Mouse (Mus musculus): ENCODE measurements around the gene Med11. TPM values are rescaled to one million over a fixed set of nuclear protein-coding genes. Genes with fewer than 3 reads are reported as not detected.

Med11 gene
- polyA plus RNA-seq, 1 experiment from 2014 or later, result 44.6 TPM

DNA sequence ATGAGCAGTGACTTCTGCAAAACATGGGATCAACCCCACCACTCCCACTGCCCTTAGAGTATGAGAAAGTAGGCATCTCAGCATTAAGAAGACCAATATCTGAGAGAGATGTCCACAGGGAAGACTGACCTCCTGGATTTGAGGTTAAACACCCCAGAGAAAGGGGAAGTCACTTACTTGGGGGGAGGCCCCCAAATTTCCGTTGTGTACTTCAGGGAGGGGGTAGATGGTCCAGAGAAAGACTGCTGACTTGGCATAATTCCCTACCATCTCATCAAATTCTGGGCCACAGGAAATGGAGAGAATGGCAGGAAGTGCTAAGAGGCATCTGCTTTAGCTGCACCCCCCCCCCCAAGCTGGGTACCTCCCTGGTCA is 18.2 kb upstream of the Med11 start:
- no peaks in the 10 kb centered on the region for H3K9me3 ChIP-seq (replicated peaks)
- peaks cover 32% of the 10 kb centered on the region for H3K36me3 ChIP-seq
- H3K27me3 ChIP-seq (ENCODE audit: low read depth, poor library complexity, severe bottlenecking), result no peaks in the 10 kb centered on the region
- no peak for DNase-seq (ENCODE audit: low spot score)
- 0 out of 2 replicates have a peak overlapping the region, but pooled peaks have one; percentile 38 for H3K27ac ChIP-seq (replicated peaks)
- H3K4me1 ChIP-seq, result peaks cover 46% of the 10 kb centered on the region
- WGBS, result 87% methylated on average over 1 of the region's 1 CpGs
- H3K4me3 ChIP-seq, result peak overlapping the region; percentile 88

- H3K27me3 ChIP-seq (ENCODE audit: low read depth, poor library complexity, severe bottlenecking), result no peaks in the 10 kb centered on the region
- 0 out of 2 replicates have a peak overlapping the region, but pooled peaks have one; percentile 38 for H3K27ac ChIP-seq (replicated peaks)
- no peak for DNase-seq (ENCODE audit: low spot score)
- 95% methylated on average over 3 of the region's 3 CpGs for WGBS
- H3K9me3 ChIP-seq (replicated peaks), result no peaks in the 10 kb centered on the region
- peaks cover 46% of the 10 kb centered on the region for H3K4me1 ChIP-seq
- H3K36me3 ChIP-seq, result peaks cover 36% of the 10 kb centered on the region
- peak overlapping the region; percentile 88 for H3K4me3 ChIP-seq
Observed at GRCm38 (mm10) chr11:70433951-70434350, 17.8 kb upstream of the Med11 start.

DNA sequence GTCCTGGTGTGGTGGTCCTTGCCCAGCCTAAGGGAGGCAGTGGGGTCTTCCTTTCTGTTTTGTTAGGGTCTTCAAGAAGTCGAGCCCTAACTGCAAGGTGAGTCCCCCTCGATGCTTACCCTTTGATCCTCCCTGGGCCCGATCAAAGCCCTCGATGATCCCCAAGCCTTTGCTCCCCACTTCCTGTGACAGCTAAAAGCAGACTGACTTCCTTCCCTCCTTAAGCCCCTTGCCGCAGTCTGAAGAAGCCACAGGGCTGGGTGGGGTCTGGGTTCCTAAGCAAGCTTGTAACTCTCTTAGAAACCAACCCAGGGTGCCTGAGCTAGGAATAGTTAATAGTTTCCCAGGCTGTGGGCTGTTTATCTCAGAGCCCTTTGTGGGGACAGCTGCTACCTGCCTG is 16.2 kb upstream of the Med11 start:
- Histone ChIP-seq H3K36me3 (peaks cover 52% of the 10 kb centered on the region), H3K4me1 (peaks cover 45% of the 10 kb centered on the region), H3K27ac (replicated peaks) (no peak overlapping the region), H3K4me3 (no peak overlapping the region), H3K9me3 (replicated peaks) (no peaks in the 10 kb centered on the region), H3K27me3 (ENCODE audit: low read depth, poor library complexity, severe bottlenecking) (no peaks in the 10 kb centered on the region)
- no peak for DNase-seq (ENCODE audit: low spot score)
- 81% methylated on average over 5 of the region's 5 CpGs for WGBS

GRCm38 (mm10) chr11:70437426-70437825 is 14.3 kb upstream of the Med11 start:
- H3K27me3 ChIP-seq (ENCODE audit: low read depth, poor library complexity, severe bottlenecking), result no peaks in the 10 kb centered on the region
- H3K9me3 ChIP-seq (replicated peaks), result no peaks in the 10 kb centered on the region
- H3K27ac ChIP-seq (replicated peaks), result no peak overlapping the region
- WGBS, result 85% methylated on average over 6 of the region's 6 CpGs
- H3K4me3 ChIP-seq, result no peak overlapping the region
- DNase-seq (ENCODE audit: low spot score), result no peak
- H3K36me3 ChIP-seq, result peaks cover 70% of the 10 kb centered on the region
- peaks cover 29% of the 10 kb centered on the region for H3K4me1 ChIP-seq

DNA sequence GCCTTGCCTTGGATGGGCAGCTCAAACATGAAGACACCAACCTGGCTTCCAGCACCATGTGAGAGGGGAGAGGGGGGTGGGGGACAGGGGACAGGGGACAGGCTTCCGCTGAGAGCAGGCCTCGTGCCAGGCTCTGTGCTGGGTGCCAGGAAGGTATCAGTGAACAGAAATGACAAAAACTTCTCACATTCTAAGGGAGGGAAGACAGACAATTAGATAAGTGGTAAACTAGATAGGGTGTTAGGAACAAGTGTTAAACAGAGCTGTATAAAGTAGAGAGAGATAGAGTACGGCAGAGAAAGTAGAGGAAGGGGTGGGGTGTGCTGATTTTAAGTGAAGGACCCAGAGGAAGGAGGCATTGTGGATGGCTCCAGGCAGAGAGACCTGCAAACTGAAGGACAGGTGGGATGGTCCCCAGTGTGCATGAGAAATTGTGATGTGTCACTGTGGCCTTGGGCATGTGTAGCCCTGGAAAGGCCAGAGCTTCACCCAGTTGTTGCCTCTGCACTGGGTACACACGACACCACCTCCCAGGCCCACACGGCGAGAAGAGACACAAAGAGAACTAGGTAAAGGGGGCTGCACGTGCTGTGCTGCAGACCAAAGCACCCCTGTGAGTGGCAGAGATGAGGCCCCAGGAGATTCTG is 12.9 kb upstream of the Med11 start:
- no peak overlapping the region for H3K27ac ChIP-seq (replicated peaks)
- H3K4me1 ChIP-seq, result peaks cover 16% of the 10 kb centered on the region
- H3K9me3 ChIP-seq (replicated peaks), result no peaks in the 10 kb centered on the region
- H3K4me3 ChIP-seq, result no peak overlapping the region
- DNase-seq (ENCODE audit: low spot score), result no peak
- H3K36me3 ChIP-seq, result peaks cover 72% of the 10 kb centered on the region
- no peaks in the 10 kb centered on the region for H3K27me3 ChIP-seq (ENCODE audit: low read depth, poor library complexity, severe bottlenecking)
- 93% methylated on average over 7 of the region's 7 CpGs for WGBS

DNA sequence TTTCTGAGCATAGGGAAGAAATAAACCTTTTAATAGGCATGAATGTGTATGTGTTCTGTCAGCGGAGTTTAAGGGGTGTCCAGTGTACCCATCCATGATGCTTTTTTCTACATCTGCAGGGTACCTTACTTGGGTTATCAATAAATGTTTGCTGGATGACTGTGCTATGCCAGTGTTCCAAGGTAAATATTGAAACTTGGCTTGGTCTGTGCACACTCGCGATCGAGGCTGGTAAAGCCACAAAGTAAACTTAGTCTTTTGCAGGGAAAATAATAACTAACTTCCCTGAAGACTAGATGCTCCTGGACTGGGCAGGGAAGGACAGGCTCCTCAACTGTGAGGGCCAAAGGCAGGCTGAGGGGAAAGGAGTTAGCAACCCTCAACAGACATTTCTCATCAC is 11.1 kb upstream of the Med11 start:
- Histone ChIP-seq H3K36me3 (peaks cover 69% of the 10 kb centered on the region), H3K9me3 (replicated peaks) (no peaks in the 10 kb centered on the region), H3K27ac (replicated peaks) (no peak overlapping the region), H3K27me3 (ENCODE audit: low read depth, poor library complexity, severe bottlenecking) (no peaks in the 10 kb centered on the region), H3K4me1 (no peaks in the 10 kb centered on the region), H3K4me3 (no peak overlapping the region)
- no peak for DNase-seq (ENCODE audit: low spot score)
- 94% methylated on average over 4 of the region's 4 CpGs for WGBS

DNA sequence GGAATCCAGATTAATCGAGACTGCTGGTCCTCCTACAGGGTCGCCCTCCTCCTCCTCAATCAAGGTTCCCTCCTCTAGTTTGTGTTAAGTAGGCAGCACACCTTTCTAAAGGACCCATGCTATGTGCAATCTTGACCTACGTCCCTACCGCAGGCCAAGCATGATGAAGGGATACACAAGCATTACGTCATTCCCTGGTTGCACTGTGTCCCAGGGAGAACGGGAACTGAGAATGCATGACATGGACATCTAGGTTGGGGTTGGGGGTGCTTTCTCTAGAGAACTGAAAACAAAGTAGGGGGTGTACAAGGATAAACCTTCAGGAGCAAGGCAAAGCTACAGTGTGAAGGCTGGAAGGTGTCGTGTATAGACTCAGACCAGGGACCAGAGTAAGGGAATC is 9.8 kb upstream of the Med11 start:
- no peak for DNase-seq (ENCODE audit: low spot score)
- WGBS, result 93% methylated on average over 7 of the region's 7 CpGs
- Histone ChIP-seq H3K9me3 (replicated peaks) (no peaks in the 10 kb centered on the region), H3K4me3 (no peak overlapping the region), H3K27ac (replicated peaks) (no peak overlapping the region), H3K36me3 (peaks cover 57% of the 10 kb centered on the region), H3K27me3 (ENCODE audit: low read depth, poor library complexity, severe bottlenecking) (no peaks in the 10 kb centered on the region), H3K4me1 (no peaks in the 10 kb centered on the region)

GRCm38 (mm10) chr11:70443964-70444363 is 7.8 kb upstream of the Med11 start:
- Histone ChIP-seq H3K4me3 (no peak overlapping the region), H3K27me3 (ENCODE audit: low read depth, poor library complexity, severe bottlenecking) (no peaks in the 10 kb centered on the region), H3K36me3 (peaks cover 36% of the 10 kb centered on the region), H3K9me3 (replicated peaks) (no peaks in the 10 kb centered on the region), H3K4me1 (no peaks in the 10 kb centered on the region), H3K27ac (replicated peaks) (no peak overlapping the region)
- DNase-seq (ENCODE audit: low spot score), result no peak
- WGBS, result 80% methylated on average over 3 of the region's 3 CpGs

GRCm38 (mm10) chr11:70444667-70445066 is 7.1 kb upstream of the Med11 start:
- DNase-seq (ENCODE audit: low spot score), result no peak
- Histone ChIP-seq H3K36me3 (peaks cover 29% of the 10 kb centered on the region), H3K4me1 (no peaks in the 10 kb centered on the region), H3K27ac (replicated peaks) (no peak overlapping the region), H3K9me3 (replicated peaks) (no peaks in the 10 kb centered on the region), H3K27me3 (ENCODE audit: low read depth, poor library complexity, severe bottlenecking) (no peaks in the 10 kb centered on the region), H3K4me3 (no peak overlapping the region)
- 77% methylated on average over 6 of the region's 6 CpGs for WGBS

DNA sequence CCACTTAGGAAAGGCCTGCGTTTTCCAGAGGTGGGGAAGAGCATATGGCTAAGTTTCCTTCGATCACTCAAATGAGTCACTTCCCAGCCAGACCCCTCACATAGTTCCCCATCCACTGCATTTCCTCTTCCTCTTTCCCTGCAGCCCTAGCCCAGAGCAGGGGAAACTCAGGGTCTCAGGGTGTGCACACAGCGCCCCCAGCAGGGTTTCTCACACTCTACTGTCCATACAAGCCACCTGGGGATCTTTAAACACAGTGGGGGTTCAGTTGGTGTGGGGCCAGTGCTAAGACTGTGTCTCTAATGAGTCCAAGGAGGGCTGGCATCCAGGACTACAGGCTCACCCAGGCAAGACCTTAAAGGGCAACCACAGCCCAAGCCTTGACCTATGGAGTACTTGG is 5.0 kb upstream of the Med11 start:
- no peaks in the 10 kb centered on the region for H3K9me3 ChIP-seq (replicated peaks)
- H3K4me3 ChIP-seq, result no peak overlapping the region
- no peaks in the 10 kb centered on the region for H3K27me3 ChIP-seq (ENCODE audit: low read depth, poor library complexity, severe bottlenecking)
- WGBS, result 48% methylated on average over 3 of the region's 3 CpGs
- H3K36me3 ChIP-seq, result peaks cover 9% of the 10 kb centered on the region
- peaks cover 7% of the 10 kb centered on the region; the same call in 1 of the 2 replicates for H3K4me1 ChIP-seq
- DNase-seq (ENCODE audit: low spot score), result no peak
- no peak overlapping the region for H3K27ac ChIP-seq (replicated peaks)

DNA sequence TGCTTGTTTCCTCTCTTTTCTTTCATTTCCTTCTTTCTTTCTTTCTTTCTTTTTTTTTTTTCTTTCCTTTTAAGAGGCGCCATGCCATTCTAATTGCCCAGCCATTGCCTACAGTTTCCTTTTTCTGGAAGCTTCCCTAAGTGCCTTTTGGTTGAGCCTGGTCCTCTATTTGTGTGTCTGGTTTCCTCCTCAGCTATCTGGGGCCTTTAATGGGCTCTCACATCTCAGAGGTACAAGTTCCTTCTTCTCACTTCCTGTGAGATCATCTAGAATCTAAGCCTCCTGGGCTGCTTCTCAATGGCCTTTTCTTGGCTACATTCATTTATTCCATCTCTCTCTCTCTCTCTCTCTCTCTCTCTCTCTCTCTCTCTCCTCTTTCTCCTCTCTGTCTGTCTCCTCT is 4.3 kb upstream of the Med11 start:
- 72% methylated on average over 1 of the region's 1 CpGs for WGBS
- 0 out of 2 replicates have a peak, but pooled peaks cover 3% of the 10 kb centered on the region for H3K36me3 ChIP-seq

DNA sequence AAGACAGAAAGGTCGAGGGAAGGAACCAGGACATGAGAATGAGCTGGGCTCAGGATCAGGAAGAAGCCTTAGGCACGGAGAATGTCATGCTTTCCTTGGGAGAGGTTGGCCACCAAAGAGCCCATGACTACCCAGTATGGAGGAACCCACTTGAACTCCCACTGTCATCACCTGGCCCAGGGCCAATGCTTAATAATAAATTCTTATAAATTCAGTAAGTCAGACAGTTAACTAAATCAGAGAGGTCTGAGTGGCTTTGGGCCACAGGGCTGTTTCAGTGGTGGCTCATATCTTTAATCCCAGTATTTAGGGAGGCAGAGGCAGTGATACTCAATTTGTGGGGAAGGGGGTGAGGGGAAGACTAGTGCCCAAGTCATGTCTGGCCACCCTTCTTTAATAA is 793 bp upstream of the Med11 start:
- H3K27me3 ChIP-seq (ENCODE audit: low read depth, poor library complexity, severe bottlenecking), result no peaks in the 10 kb centered on the region
- WGBS, result 85% methylated on average over 2 of the region's 2 CpGs

More for the DNA sequence above, 4.3 kb upstream of the Med11 start:
- DNase-seq (ENCODE audit: low spot score), result no peak
- Histone ChIP-seq H3K4me1 (peaks cover 11% of the 10 kb centered on the region), H3K27ac (replicated peaks) (no peak overlapping the region), H3K27me3 (ENCODE audit: low read depth, poor library complexity, severe bottlenecking) (no peaks in the 10 kb centered on the region), H3K9me3 (replicated peaks) (no peaks in the 10 kb centered on the region), H3K4me3 (no peak overlapping the region)

DNA sequence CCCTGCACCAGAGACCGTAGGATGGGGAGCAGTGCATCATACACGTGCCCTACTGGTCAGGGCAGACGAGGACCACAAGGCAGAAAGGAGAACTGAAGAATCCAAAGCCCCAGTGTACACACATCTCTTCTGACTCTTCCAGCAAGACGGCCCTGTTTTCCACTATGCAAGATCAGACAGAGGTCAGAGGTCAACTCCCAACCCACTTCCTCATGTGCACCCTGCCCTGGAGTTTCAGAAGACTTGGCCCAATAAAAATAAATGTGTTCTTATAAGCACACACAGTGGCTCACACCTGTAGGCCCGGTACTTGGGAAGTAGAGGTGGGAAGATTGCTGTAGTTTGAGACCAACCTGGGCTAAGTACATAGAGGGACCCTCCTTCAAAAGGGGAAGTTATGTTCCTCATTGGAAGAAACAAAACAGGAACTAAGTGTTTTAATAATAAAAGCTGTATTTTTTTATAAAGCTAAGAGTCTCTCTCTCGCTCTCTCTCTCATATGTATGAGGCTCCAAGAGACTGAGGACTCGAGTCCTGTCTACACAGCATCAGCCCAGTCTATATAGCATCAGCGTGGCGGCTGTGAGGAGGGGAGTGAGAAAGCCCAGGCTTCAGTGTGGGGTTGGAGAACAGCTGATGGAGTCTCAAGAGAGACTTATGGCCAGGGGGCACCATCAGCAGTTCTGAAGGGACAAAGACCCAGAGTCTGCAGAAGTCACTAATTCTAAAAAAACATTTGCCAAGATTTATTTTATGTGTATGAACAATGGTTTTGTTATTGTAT is 1.7 kb downstream of the Med11 start:
- DNase-seq (ENCODE audit: low spot score), result no peak
- H3K9me3 ChIP-seq (replicated peaks), result no peaks in the 10 kb centered on the region
- H3K4me3 ChIP-seq, result peak overlapping the region; percentile 11; the same call in 1 of the 2 replicates
- H3K4me1 ChIP-seq, result peaks cover 25% of the 10 kb centered on the region
- no peak overlapping the region for H3K27ac ChIP-seq (replicated peaks)
- H3K36me3 ChIP-seq, result peaks cover 15% of the 10 kb centered on the region; the same call in 1 of the 2 replicates
- WGBS, result 88% methylated on average over 9 of the region's 9 CpGs
- peaks cover 9% of the 10 kb centered on the region for H3K27me3 ChIP-seq (ENCODE audit: low read depth, poor library complexity, severe bottlenecking)

More for the DNA sequence above, 793 bp upstream of the Med11 start:
- no peak for DNase-seq (ENCODE audit: low spot score)
- Histone ChIP-seq H3K9me3 (replicated peaks) (no peaks in the 10 kb centered on the region), H3K4me1 (peaks cover 25% of the 10 kb centered on the region), H3K4me3 (peak overlapping the region; percentile 82; the same call in 1 of the 2 replicates), H3K36me3 (peaks cover 15% of the 10 kb centered on the region; the same call in 1 of the 2 replicates), H3K27ac (replicated peaks) (no peak overlapping the region)
